Mouse (Mus musculus): ENCODE data around the gene Slc6a20a. TPM values are rescaled to one million over a fixed set of nuclear protein-coding genes. Genes with fewer than 3 reads are reported as not detected.
"Not testable (repeated sequence)": the region's sequence is repeated elsewhere in the genome, so short reads cannot be mapped to it uniquely, and the experiment has no call there.

Gene Slc6a20a
- polyA plus RNA-seq, 1 experiment from 2014 or later, result not detected

- H3K27me3 ChIP-seq (ENCODE audit: insufficient read depth, poor library complexity, severe bottlenecking), result 0 out of 2 replicates have a peak, but pooled peaks cover 7% of the 10 kb centered on the region
- H3K4me3 ChIP-seq, result no peak overlapping the region
- DNase-seq (ENCODE audit: low spot score), result no peak
- WGBS, result 51% methylated on average over 5 of the region's 5 CpGs
- H3K9me3 ChIP-seq, result no peaks in the 10 kb centered on the region
- no peaks in the 10 kb centered on the region for H3K4me1 ChIP-seq
- no peaks in the 10 kb centered on the region for H3K36me3 ChIP-seq
- no peak overlapping the region for H3K27ac ChIP-seq
These were observed 13.0 kb downstream of the Slc6a20a start for GRCm38 (mm10) chr9:123665645-123666044.

- WGBS, result 85% methylated on average over 18 of the region's 18 CpGs
- not testable (repeated sequence) for H3K27ac ChIP-seq; H3K4me1 ChIP-seq; DNase-seq (ENCODE audit: low spot score); H3K36me3 ChIP-seq; H3K9me3 ChIP-seq; H3K27me3 ChIP-seq (ENCODE audit: insufficient read depth, poor library complexity, severe bottlenecking); H3K4me3 ChIP-seq
These were observed 18.6 kb downstream of the Slc6a20a start for GRCm38 (mm10) chr9:123659986-123660676.

GRCm38 (mm10) chr9:123658981-123659380, 19.7 kb downstream of the Slc6a20a start:
- H3K4me1 ChIP-seq, result no peaks in the 10 kb centered on the region
- no peaks in the 10 kb centered on the region for H3K36me3 ChIP-seq
- no peaks in the 10 kb centered on the region for H3K9me3 ChIP-seq
- H3K27ac ChIP-seq, result no peak overlapping the region
- no peak overlapping the region for H3K4me3 ChIP-seq
- H3K27me3 ChIP-seq (ENCODE audit: insufficient read depth, poor library complexity, severe bottlenecking), result 0 out of 2 replicates have a peak, but pooled peaks cover 6% of the 10 kb centered on the region
- DNase-seq (ENCODE audit: low spot score), result no peak

- 86% methylated on average over 3 of the region's 3 CpGs for WGBS
- Histone ChIP-seq H3K27me3 (ENCODE audit: insufficient read depth, poor library complexity, severe bottlenecking) (no peaks in the 10 kb centered on the region), H3K9me3 (no peaks in the 10 kb centered on the region), H3K27ac (no peak overlapping the region), H3K4me3 (no peak overlapping the region), H3K4me1 (no peaks in the 10 kb centered on the region), H3K36me3 (no peaks in the 10 kb centered on the region)
- no peak for DNase-seq (ENCODE audit: low spot score)
These were observed 21.2 kb downstream of the Slc6a20a start for GRCm38 (mm10) chr9:123657457-123657856.

DNA sequence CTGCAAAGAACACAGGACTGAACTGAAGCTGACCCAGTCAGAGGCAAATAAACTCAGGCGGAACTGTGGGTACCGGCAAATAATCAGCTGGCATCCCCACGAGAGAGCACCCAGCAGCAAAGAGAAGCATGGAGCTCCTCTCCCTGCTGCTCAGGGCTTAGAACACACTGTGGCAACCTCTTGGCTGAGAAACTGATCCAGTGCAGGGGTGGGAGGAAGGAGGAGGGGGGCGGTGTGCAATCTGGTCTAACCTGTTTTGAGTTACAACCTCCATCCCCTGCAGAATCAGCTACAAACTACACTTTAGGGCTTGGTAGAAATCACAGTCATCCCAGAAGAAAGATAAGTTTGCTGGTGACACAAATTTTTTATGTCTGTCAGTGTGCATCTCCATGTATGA, 27.3 kb downstream of the Slc6a20a start:
- Histone ChIP-seq H3K4me1 (no peaks in the 10 kb centered on the region), H3K9me3 (no peaks in the 10 kb centered on the region), H3K4me3 (no peak overlapping the region), H3K27me3 (ENCODE audit: insufficient read depth, poor library complexity, severe bottlenecking) (no peaks in the 10 kb centered on the region), H3K27ac (no peak overlapping the region), H3K36me3 (no peaks in the 10 kb centered on the region)
- DNase-seq (ENCODE audit: low spot score), result no peak
- 49% methylated on average over 4 of the region's 4 CpGs for WGBS

GRCm38 (mm10) chr9:123649785-123650511, 28.7 kb downstream of the Slc6a20a start:
- 67% methylated on average over 2 of the region's 2 CpGs for WGBS
- no peaks in the 10 kb centered on the region for H3K4me1 ChIP-seq
- no peak for DNase-seq (ENCODE audit: low spot score)
- H3K9me3 ChIP-seq, result no peaks in the 10 kb centered on the region
- no peaks in the 10 kb centered on the region for H3K36me3 ChIP-seq
- no peaks in the 10 kb centered on the region for H3K27me3 ChIP-seq (ENCODE audit: insufficient read depth, poor library complexity, severe bottlenecking)
- no peak overlapping the region for H3K27ac ChIP-seq
- H3K4me3 ChIP-seq, result no peak overlapping the region

- Histone ChIP-seq H3K4me3 (no peak overlapping the region), H3K4me1 (peaks cover 5% of the 10 kb centered on the region), H3K36me3 (no peaks in the 10 kb centered on the region), H3K27ac (no peak overlapping the region), H3K27me3 (ENCODE audit: insufficient read depth, poor library complexity, severe bottlenecking) (peaks cover 23% of the 10 kb centered on the region; the same call in 1 of the 2 replicates), H3K9me3 (no peaks in the 10 kb centered on the region)
- DNase-seq (ENCODE audit: low spot score), result no peak
- WGBS, result 69% methylated on average over 1 of the region's 1 CpGs
These were observed 38.6 kb downstream of the Slc6a20a start for GRCm38 (mm10) chr9:123640106-123640505.

DNA sequence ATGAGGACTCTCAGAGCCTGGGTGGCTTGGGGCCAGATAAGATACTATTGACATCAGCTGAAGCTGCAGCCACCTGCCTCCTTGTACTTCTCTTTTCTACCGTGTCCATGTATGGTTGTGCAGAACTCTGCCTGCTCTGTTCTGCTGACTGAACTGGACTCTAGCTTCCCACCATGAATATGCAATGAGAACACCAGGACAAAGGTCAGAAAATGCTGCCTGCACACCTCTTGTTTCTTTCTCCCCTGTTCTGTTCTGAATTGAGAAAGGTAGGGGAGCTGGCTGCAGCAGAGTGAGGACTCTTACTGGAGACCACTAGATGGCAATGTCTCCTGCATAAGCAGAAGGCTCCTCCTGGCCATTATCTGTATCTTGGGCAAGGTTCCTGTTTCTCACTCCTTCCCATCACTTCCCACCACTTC, 40.0 kb downstream of the Slc6a20a start:
- Histone ChIP-seq H3K4me3 (no peak overlapping the region), H3K36me3 (no peaks in the 10 kb centered on the region), H3K9me3 (no peaks in the 10 kb centered on the region), H3K27ac (no peak overlapping the region), H3K27me3 (ENCODE audit: insufficient read depth, poor library complexity, severe bottlenecking) (peaks cover 18% of the 10 kb centered on the region; the same call in 1 of the 2 replicates), H3K4me1 (peaks cover 5% of the 10 kb centered on the region)
- WGBS, result 67% methylated on average over 1 of the region's 1 CpGs
- DNase-seq (ENCODE audit: low spot score), result no peak

GRCm38 (mm10) chr9:123638231-123638630, 40.5 kb downstream of the Slc6a20a start:
- H3K27me3 ChIP-seq (ENCODE audit: insufficient read depth, poor library complexity, severe bottlenecking), result peaks cover 18% of the 10 kb centered on the region; the same call in 1 of the 2 replicates
- H3K4me1 ChIP-seq, result peaks cover 5% of the 10 kb centered on the region
- no peak overlapping the region for H3K4me3 ChIP-seq
- H3K36me3 ChIP-seq, result no peaks in the 10 kb centered on the region
- no peak overlapping the region for H3K27ac ChIP-seq
- H3K9me3 ChIP-seq, result no peaks in the 10 kb centered on the region
- no peak for DNase-seq (ENCODE audit: low spot score)

DNA sequence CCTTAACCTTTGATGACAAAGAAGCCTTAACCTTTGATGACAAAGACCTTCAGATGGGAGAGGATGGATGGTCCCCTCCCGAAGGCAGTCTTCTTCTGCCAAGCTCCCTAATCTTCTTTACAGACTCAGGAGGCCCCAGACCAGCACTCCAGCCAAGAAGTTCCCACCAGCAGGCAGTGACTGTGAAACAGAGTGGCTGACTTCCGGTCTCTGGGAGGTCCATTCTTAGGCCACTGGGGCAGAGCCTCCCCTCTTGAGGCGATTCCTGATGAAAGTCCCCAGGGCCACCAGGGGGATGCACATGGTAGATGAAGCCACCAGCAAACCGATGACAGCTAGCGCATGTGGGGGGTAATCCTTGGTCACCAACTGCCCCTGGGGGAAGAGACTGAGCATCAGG, 41.9 kb downstream of the Slc6a20a start:
- 64% methylated on average over 5 of the region's 5 CpGs for WGBS
- H3K27ac ChIP-seq, result no peak overlapping the region
- peaks cover 18% of the 10 kb centered on the region; the same call in 1 of the 2 replicates for H3K27me3 ChIP-seq (ENCODE audit: insufficient read depth, poor library complexity, severe bottlenecking)
- no peak overlapping the region for H3K4me3 ChIP-seq
- no peaks in the 10 kb centered on the region for H3K9me3 ChIP-seq
- peaks cover 5% of the 10 kb centered on the region for H3K4me1 ChIP-seq
- no peak for DNase-seq (ENCODE audit: low spot score)
- H3K36me3 ChIP-seq, result no peaks in the 10 kb centered on the region

- no peak for DNase-seq (ENCODE audit: low spot score)
- no peaks in the 10 kb centered on the region for H3K36me3 ChIP-seq
- no peaks in the 10 kb centered on the region for H3K4me1 ChIP-seq
- WGBS, result 84% methylated on average over 3 of the region's 3 CpGs
- H3K27me3 ChIP-seq (ENCODE audit: insufficient read depth, poor library complexity, severe bottlenecking), result peaks cover 4% of the 10 kb centered on the region; the same call in 1 of the 2 replicates
- H3K27ac ChIP-seq, result no peak overlapping the region
- no peak overlapping the region for H3K4me3 ChIP-seq
- H3K9me3 ChIP-seq, result no peaks in the 10 kb centered on the region
These were observed 45.7 kb downstream of the Slc6a20a start for GRCm38 (mm10) chr9:123632993-123633392.

DNA sequence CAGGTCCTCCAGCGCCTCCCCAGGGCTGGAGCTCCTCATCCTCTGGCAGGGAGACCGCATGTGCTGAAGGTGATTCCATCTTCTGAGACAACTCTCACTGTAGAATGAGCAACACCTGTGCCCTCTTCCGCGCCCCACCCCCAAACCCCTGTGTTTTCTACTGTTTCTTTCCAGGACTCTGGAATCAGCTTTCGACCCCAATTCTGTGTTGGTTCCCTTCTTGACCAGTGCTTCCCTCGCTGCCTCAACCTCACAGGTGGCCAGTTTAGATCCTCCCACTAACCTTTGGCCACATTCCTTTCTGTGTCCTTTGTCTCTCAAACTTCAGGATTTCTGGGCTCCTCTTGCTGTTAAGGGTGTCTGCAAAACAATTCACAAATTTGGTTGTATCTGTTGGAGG, 46.4 kb downstream of the Slc6a20a start, which contains the start of gene Slc6a20b:
Gene Slc6a20b (minus strand): TSS at position 285 of the 400 bp plus-strand sequence.
- H3K4me1 ChIP-seq, result no peaks in the 10 kb centered on the region
- no peak within 1 kb of the TSS for H3K4me3 ChIP-seq
- H3K9me3 ChIP-seq, result no peaks in the 10 kb centered on the region
- no peak within 1 kb of the TSS for H3K27ac ChIP-seq
- 0 out of 2 replicates have a peak, but pooled peaks cover 4% of the 10 kb centered on the region for H3K27me3 ChIP-seq (ENCODE audit: insufficient read depth, poor library complexity, severe bottlenecking)
- WGBS, result 78% methylated on average over 6 of the region's 6 CpGs
- no peaks in the 10 kb centered on the region for H3K36me3 ChIP-seq
- no peak for DNase-seq (ENCODE audit: low spot score)

GRCm38 (mm10) chr9:123631666-123632065, 47.0 kb downstream of the Slc6a20a start:
- DNase-seq (ENCODE audit: low spot score), result no peak
- Histone ChIP-seq H3K36me3 (no peaks in the 10 kb centered on the region), H3K27me3 (ENCODE audit: insufficient read depth, poor library complexity, severe bottlenecking) (no peaks in the 10 kb centered on the region), H3K4me3 (no peak overlapping the region), H3K27ac (no peak overlapping the region), H3K4me1 (no peaks in the 10 kb centered on the region), H3K9me3 (no peaks in the 10 kb centered on the region)
- 83% methylated on average over 3 of the region's 3 CpGs for WGBS

Data from heart, embryonic 10.5 days (tissue).